Mouse (Mus musculus): ENCODE data around the gene Gm36210.

- no peak for TF ChIP-seq POLR2A (IDR thresholded peaks at IDR 0.05; ENCODE audit: borderline replicate concordance, low read depth, low read length)
- TF ChIP-seq CTCF (IDR thresholded peaks at IDR 0.05; ENCODE audit: low read depth, low read length) = no peak; the same call in 1 of the 2 replicates
Observed at GRCm38 (mm10) chr7:4922508-4922907, 16.2 kb upstream of the Gm36210 start.

Measured in bone marrow macrophage, adult 2 months (primary cell).